Mouse (Mus musculus) stomach, postnatal 0 days (tissue): ENCODE data around the gene Casc1.

Experiments used
- CTCF ChIP-seq: IDR thresholded peaks from 2 replicates; pipeline ENCODE4 v1.5.1; 2016; ENCODE audit warnings: antibody characterized with exemption, low read depth, mild to moderate bottlenecking, moderate library complexity
- EP300 ChIP-seq: optimal IDR thresholded peaks from 2 replicates; pipeline ENCODE3; 2016; ENCODE audit warnings: antibody characterized with exemption

GRCm38 (mm10) chr6:145160581-145160980, 50.2 kb downstream of the Casc1 start:
- TF ChIP-seq CTCF, result no peak
- no peak for TF ChIP-seq EP300
